Mouse (Mus musculus) embryonic fibroblast, embryonic 13.5 days (primary cell): ENCODE results near the gene C77080.

Experiments used
- CTCF ChIP-seq: IDR thresholded peaks from 2 replicates; pipeline ENCODE4 v1.5.1; 2011; ENCODE audit warnings: mild to moderate bottlenecking, control low read depth, low read length, moderate library complexity, borderline replicate concordance; ENCODE audit not compliant: insufficient read depth
- POLR2A ChIP-seq: IDR thresholded peaks from 2 replicates; pipeline ENCODE4 v1.6.1; 2011; ENCODE audit warnings: low read depth, mild to moderate bottlenecking, control low read depth, low read length, moderate library complexity

GRCm38 (mm10) chr4:129259101-129259500 lies 2.1 kb downstream of the C77080 start:
- no peak for TF ChIP-seq POLR2A
- no peak for TF ChIP-seq CTCF
